Mouse (Mus musculus): ENCODE measurements at regions not wholly inside any gene's neighbourhood (a gene's known extent, or its start where the extent isn't known, plus 50 kb on each side); places are given as distances from the start of the nearest gene placed in this dataset.

DNA sequence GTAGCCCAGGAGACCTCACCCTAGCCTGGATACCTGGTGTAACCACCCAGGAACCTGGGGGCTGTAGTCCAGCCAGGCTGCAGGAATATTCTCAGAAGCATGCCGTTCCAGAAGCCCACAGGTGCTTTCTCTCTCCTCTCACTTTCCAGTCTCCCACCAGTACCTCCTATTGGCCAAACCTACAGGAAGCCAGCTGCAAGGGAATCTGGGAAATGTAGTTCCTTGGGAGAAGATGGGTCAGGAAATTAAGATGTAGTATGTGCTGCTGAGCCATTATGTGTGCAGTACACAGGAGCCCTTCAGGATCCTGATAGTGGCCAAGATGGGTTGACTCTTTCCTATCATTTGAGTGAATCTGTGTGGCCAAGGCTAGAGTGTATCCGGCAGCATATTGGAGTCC lies 282.8 kb downstream of the Uaca start:
- H3K27me3 ChIP-seq (ENCODE audit: control insufficient read depth, insufficient read depth, low read length) = peaks cover 5% of the 10 kb centered on the region; the same call in 1 of the 2 replicates

DNA sequence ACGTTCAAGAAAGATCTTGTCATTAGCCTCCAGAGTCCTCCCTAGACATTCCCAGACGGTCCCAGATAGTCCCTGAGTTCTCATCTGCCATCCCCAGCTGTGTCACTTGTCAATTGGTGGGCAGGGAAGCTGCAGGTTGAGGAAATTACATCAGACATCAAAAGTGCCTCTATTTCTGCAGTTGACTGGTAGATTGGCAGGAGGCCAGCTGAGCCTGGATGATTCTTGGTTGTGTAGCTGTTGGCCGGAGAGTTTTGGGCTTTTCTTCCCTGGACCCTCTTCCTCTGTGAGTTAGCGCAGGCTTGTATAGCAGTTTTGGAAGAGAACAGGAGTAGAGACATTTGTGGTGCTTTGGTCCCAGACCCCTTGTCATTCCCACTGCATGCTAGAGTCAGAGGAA lies 283.5 kb downstream of the Uaca start:
- WGBS (ENCODE audit: insufficient replicate concordance) = 71% methylated on average over 4 of the region's 4 CpGs
- Histone ChIP-seq H3K4me2 (no peak overlapping the region), H3K4me1 (ENCODE audit: control insufficient read depth, insufficient read depth, low read length) (no peaks in the 10 kb centered on the region), H3K9me3 (replicated peaks; ENCODE audit: control insufficient read depth, low read length) (no peaks in the 10 kb centered on the region), H3K27me3 (ENCODE audit: control insufficient read depth, insufficient read depth, low read length) (peaks cover 5% of the 10 kb centered on the region; the same call in 1 of the 2 replicates), H3K4me3 (ENCODE audit: low read depth, low read length) (no peak overlapping the region), H3K9ac (ENCODE audit: low read depth, low read length) (no peak overlapping the region), H3K36me3 (ENCODE audit: control insufficient read depth, insufficient read depth, low read length) (no peaks in the 10 kb centered on the region), H3K27ac (ENCODE audit: low read depth, low read length) (no peak overlapping the region)
- no peak for ATAC-seq (replicated peaks; ENCODE audit: insufficient number of reproducible peaks, low FRiP score, low TSS enrichment)

More for the DNA sequence above, 282.8 kb downstream of the Uaca start:
- 65% methylated on average over 2 of the region's 2 CpGs for WGBS (ENCODE audit: insufficient replicate concordance)
- Histone ChIP-seq H3K9ac (ENCODE audit: low read depth, low read length) (no peak overlapping the region), H3K4me2 (no peak overlapping the region), H3K9me3 (replicated peaks; ENCODE audit: control insufficient read depth, low read length) (no peaks in the 10 kb centered on the region), H3K4me3 (ENCODE audit: low read depth, low read length) (no peak overlapping the region), H3K4me1 (ENCODE audit: control insufficient read depth, insufficient read depth, low read length) (no peaks in the 10 kb centered on the region), H3K27ac (ENCODE audit: low read depth, low read length) (no peak overlapping the region), H3K36me3 (ENCODE audit: control insufficient read depth, insufficient read depth, low read length) (no peaks in the 10 kb centered on the region)
- no peak for ATAC-seq (replicated peaks; ENCODE audit: insufficient number of reproducible peaks, low FRiP score, low TSS enrichment)

DNA sequence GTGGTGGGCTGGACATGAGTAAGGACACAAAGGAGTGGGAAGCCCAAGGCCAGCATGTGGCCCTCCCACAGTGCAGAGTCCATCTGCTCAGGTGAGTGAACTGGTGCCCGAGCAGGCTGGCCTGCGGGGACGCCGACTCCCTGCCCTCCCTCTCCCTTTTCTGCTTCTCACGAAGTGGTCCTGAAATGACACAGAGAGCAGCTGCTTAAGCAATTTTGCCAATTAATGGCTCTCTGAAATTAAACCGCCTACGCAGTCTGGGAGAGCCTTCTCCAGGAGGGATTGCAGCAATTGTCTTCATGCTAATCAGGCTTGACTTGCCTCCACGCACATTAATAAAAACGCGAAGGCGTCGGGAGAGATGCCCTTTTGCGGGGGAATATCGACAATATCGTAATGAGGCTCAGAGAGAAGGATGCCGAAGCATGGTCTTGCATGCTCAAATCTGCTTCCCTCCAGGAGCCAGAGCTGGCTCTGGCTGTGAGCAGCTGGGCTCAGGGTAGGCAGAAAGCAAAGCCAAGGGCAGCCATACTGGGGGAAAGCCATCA lies 287.2 kb downstream of the Uaca start:
- Histone ChIP-seq H3K4me2 (no peak overlapping the region), H3K4me1 (ENCODE audit: control insufficient read depth, insufficient read depth, low read length) (no peaks in the 10 kb centered on the region), H3K9ac (ENCODE audit: low read depth, low read length) (no peak overlapping the region), H3K9me3 (replicated peaks; ENCODE audit: control insufficient read depth, low read length) (no peaks in the 10 kb centered on the region), H3K36me3 (ENCODE audit: control insufficient read depth, insufficient read depth, low read length) (no peaks in the 10 kb centered on the region), H3K4me3 (ENCODE audit: low read depth, low read length) (no peak overlapping the region), H3K27ac (ENCODE audit: low read depth, low read length) (no peak overlapping the region), H3K27me3 (ENCODE audit: control insufficient read depth, insufficient read depth, low read length) (peaks cover 3% of the 10 kb centered on the region; the same call in 1 of the 2 replicates)
- 77% methylated on average over 16 of the region's 16 CpGs for WGBS (ENCODE audit: insufficient replicate concordance)
- ATAC-seq (replicated peaks; ENCODE audit: insufficient number of reproducible peaks, low FRiP score, low TSS enrichment) = no peak

DNA sequence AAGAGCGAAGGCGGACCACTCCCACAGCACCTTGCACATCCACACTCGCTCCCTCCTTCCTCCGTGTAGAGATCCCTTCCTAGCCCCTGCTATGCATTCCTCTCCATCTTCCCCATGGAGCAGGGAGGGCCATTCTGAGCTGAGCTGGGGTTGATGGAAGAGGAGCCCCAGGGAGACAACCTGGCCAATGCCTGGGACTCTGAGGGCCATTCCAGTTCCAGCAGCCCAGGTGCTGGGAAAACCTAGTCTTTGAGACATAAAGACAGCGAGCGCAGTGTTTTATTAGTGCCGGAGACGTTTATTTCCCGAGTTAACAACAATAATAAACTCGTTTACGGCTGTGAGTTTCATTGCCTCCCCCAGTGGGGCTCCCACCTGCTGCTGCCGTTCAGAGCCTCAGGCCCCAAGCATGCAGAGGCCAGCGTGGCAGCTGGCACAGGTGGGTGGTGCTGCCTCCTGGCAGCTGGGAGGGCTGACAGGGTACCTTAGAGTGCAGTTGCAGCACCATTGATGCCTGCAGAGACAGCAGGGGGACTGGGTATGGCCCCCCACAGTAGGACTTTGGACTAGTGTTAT lies 287.4 kb upstream of the Tle3 start:
- Histone ChIP-seq H3K4me3 (ENCODE audit: low read depth, low read length) (no peak overlapping the region), H3K27ac (ENCODE audit: low read depth, low read length) (no peak overlapping the region), H3K36me3 (ENCODE audit: control insufficient read depth, insufficient read depth, low read length) (no peaks in the 10 kb centered on the region), H3K4me1 (ENCODE audit: control insufficient read depth, insufficient read depth, low read length) (no peaks in the 10 kb centered on the region), H3K9ac (ENCODE audit: low read depth, low read length) (no peak overlapping the region), H3K9me3 (replicated peaks; ENCODE audit: control insufficient read depth, low read length) (no peaks in the 10 kb centered on the region), H3K4me2 (no peak overlapping the region), H3K27me3 (ENCODE audit: control insufficient read depth, insufficient read depth, low read length) (peaks cover 3% of the 10 kb centered on the region; the same call in 1 of the 2 replicates)
- ATAC-seq (replicated peaks; ENCODE audit: insufficient number of reproducible peaks, low FRiP score, low TSS enrichment) = no peak
- 76% methylated on average over 13 of the region's 13 CpGs for WGBS (ENCODE audit: insufficient replicate concordance)

DNA sequence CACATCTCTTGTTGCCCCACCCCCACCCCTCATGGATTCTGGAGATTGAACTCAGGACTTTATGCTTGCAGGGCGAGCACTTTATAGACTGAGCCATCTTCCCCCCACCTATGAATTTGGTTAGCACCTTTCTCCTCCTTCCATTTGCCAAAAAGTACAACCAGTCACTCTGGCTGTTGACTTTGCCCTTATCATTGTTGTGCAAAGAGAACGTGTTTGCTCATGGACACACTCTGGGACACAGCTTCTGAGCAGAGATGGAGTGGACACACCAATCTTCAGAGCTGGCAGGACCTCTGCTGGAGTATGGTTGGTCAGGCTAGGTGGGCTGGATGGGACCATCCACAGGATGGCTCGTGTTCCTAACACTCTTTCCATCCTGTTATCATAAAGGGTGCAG lies 285.1 kb upstream of the Tle3 start:
- no peak overlapping the region for H3K4me3 ChIP-seq (ENCODE audit: low read depth, low read length)
- no peaks in the 10 kb centered on the region for H3K4me1 ChIP-seq (ENCODE audit: control insufficient read depth, insufficient read depth, low read length)
- H3K27ac ChIP-seq (ENCODE audit: low read depth, low read length) = no peak overlapping the region
- no peak for ATAC-seq (replicated peaks; ENCODE audit: insufficient number of reproducible peaks, low FRiP score, low TSS enrichment)
- no peaks in the 10 kb centered on the region for H3K9me3 ChIP-seq (replicated peaks; ENCODE audit: control insufficient read depth, low read length)
- no peak overlapping the region for H3K4me2 ChIP-seq
- peaks cover 3% of the 10 kb centered on the region; the same call in 1 of the 2 replicates for H3K27me3 ChIP-seq (ENCODE audit: control insufficient read depth, insufficient read depth, low read length)
- H3K9ac ChIP-seq (ENCODE audit: low read depth, low read length) = no peak overlapping the region
- no peaks in the 10 kb centered on the region for H3K36me3 ChIP-seq (ENCODE audit: control insufficient read depth, insufficient read depth, low read length)
- WGBS (ENCODE audit: insufficient replicate concordance) = 67% methylated on average over 3 of the region's 3 CpGs

DNA sequence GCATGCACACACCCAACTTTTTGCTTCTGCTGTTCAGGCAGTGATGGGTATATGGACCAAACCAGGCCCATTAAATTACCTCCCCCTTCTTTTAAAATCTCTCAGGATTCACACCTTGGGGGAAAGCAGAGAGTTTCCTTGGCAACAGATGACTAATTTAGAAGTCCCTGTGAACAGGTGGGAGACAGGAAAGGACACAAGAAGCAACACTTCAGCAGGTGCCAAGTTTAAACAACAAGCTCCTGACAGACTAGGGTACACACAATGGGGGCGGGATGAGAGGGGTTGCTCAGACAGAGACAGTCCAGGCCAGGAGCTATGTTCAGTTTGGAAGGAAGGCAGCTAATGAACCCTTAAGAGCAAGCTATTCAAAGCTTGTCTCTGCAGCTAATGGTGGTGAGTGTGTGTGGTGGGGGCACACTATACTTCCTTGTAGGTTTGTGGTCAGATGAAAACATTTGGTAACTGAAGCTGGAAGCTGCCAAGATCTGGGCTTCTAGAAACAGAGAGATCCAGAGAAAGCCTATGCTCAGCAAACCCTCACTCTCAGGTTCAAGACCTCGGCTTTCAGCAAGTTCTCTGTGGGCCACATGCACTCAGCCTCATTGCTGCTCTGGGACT lies 283.0 kb upstream of the Tle3 start:
- H3K9me3 ChIP-seq (replicated peaks; ENCODE audit: control insufficient read depth, low read length) = no peaks in the 10 kb centered on the region
- no peak for ATAC-seq (replicated peaks; ENCODE audit: insufficient number of reproducible peaks, low FRiP score, low TSS enrichment)
- 78% methylated on average over 2 of the region's 2 CpGs for WGBS (ENCODE audit: insufficient replicate concordance)
- no peak overlapping the region for H3K9ac ChIP-seq (ENCODE audit: low read depth, low read length)
- H3K36me3 ChIP-seq (ENCODE audit: control insufficient read depth, insufficient read depth, low read length) = no peaks in the 10 kb centered on the region
- H3K4me3 ChIP-seq (ENCODE audit: low read depth, low read length) = no peak overlapping the region
- H3K4me1 ChIP-seq (ENCODE audit: control insufficient read depth, insufficient read depth, low read length) = no peaks in the 10 kb centered on the region
- no peak overlapping the region for H3K27ac ChIP-seq (ENCODE audit: low read depth, low read length)
- no peak overlapping the region for H3K4me2 ChIP-seq
- peaks cover 3% of the 10 kb centered on the region; the same call in 1 of the 2 replicates for H3K27me3 ChIP-seq (ENCODE audit: control insufficient read depth, insufficient read depth, low read length)

DNA sequence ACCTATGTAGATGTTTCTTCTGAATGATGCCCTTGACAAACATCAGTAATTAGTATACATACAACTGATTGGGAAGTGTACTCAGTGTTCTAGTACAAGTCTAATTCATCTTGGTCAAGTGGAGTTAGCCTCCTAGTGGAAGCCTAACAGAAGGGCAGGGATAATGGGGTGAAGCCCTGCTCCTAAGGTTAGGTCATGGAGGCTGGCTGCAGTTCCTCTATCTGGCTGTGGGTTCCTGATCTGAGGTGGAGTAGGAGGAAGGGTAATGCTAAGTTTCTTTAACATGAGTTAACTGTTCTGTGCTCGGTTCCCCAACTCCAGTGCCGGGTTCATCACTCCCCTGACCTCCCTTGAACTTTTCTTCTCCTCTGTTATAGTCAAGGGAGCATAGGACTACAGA lies 281.1 kb upstream of the Tle3 start:
- Histone ChIP-seq H3K27ac (ENCODE audit: low read depth, low read length) (no peak overlapping the region), H3K9me3 (replicated peaks; ENCODE audit: control insufficient read depth, low read length) (no peaks in the 10 kb centered on the region), H3K27me3 (ENCODE audit: control insufficient read depth, insufficient read depth, low read length) (no peaks in the 10 kb centered on the region), H3K4me2 (no peak overlapping the region), H3K4me1 (ENCODE audit: control insufficient read depth, insufficient read depth, low read length) (no peaks in the 10 kb centered on the region), H3K9ac (ENCODE audit: low read depth, low read length) (no peak overlapping the region), H3K36me3 (ENCODE audit: control insufficient read depth, insufficient read depth, low read length) (no peaks in the 10 kb centered on the region), H3K4me3 (ENCODE audit: low read depth, low read length) (no peak overlapping the region)
- WGBS (ENCODE audit: insufficient replicate concordance) = 73% methylated on average over 2 of the region's 2 CpGs
- ATAC-seq (replicated peaks; ENCODE audit: insufficient number of reproducible peaks, low FRiP score, low TSS enrichment) = no peak

DNA sequence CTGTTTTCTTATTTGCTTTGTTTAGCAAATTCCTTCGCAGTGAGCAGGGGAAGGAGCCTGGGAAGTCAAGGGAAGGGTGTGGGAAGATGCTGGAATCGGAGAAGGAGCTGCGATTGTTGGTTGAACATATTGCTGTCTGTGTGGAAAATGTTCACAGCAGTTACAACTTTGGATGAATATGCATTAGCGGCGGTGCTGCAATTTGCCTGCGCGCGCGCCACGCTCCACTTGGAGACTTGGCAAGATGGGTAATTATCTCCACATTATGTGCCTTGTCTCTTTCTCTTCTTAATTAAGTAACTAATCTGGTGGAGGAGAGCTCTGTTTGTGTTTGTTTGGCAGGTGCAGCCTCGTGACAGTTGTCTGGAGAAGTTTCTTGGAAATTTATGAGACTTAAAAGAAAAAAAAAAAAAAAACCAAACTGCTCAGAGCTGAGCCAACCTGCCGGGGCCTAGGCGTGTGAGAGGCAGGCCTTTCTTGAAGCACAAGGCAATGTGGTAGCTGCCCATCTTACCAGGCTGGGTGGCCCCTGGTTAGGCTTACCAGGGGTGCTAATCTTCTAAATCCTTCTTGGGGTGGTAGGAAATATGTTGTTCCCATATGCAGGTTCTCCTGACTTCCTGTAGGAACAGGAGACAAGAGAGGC lies 279.2 kb upstream of the Tle3 start:
- Histone ChIP-seq H3K36me3 (ENCODE audit: control insufficient read depth, insufficient read depth, low read length) (no peaks in the 10 kb centered on the region), H3K27me3 (ENCODE audit: control insufficient read depth, insufficient read depth, low read length) (no peaks in the 10 kb centered on the region), H3K9me3 (replicated peaks; ENCODE audit: control insufficient read depth, low read length) (no peaks in the 10 kb centered on the region), H3K9ac (ENCODE audit: low read depth, low read length) (no peak overlapping the region), H3K4me2 (no peak overlapping the region), H3K27ac (ENCODE audit: low read depth, low read length) (no peak overlapping the region), H3K4me3 (ENCODE audit: low read depth, low read length) (no peak overlapping the region), H3K4me1 (ENCODE audit: control insufficient read depth, insufficient read depth, low read length) (no peaks in the 10 kb centered on the region)
- 88% methylated on average over 13 of the region's 13 CpGs for WGBS (ENCODE audit: insufficient replicate concordance)
- ATAC-seq (replicated peaks; ENCODE audit: insufficient number of reproducible peaks, low FRiP score, low TSS enrichment) = no peak

Measured in heart, embryonic 11.5 days (tissue).